Mouse (Mus musculus): ENCODE measurements around the gene Pigk. TPM values are rescaled to one million over a fixed set of nuclear protein-coding genes. Genes with fewer than 3 reads are reported as not detected.

Gene Pigk
- polyA plus RNA-seq, 1 experiment from 2014 or later, result 49.1 TPM

DNA sequence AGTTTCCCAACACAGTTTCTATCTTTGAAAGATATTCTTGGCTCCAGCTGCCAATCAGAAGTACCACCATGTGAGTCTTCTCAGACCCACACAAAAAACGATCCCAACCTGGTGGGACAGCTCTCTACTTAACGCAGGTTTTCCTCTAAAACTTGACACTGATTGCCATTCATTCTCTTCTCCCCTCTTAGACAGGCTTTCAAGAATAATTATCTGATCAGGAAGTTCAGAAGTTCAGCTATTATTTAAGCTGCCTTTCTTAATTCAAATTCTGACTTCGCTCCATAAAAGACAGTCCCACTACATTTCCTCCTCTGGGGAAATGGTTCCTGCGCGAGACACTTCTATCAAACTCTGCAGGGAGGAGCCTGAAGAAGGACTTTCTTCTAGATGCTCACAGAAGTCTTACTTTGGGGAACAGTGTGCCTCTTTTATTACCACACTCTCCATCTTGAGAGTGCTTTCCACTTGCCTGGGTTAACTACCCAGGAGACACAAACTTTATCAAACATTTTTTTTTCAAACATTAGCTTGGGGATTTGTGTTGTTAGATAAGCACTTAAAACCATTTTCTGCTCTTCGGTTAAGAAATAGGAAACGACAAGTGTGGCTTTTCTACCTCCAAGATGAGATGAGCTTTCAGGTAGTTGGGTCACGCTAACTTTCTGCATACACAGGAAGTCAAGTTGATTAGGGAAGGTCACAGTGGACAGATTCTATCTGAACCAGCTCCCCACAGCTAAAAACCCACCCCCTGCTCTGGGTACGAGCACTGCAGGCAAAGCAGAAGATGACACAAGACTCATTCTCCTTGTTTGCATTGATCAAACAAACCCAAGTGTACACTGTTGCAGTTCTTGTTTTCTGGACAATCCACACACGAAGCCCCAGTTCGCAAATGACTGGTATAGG lies 238.0 kb downstream of the Pigk start:
- DNase-seq (ENCODE audit: low spot score), result no peak
- Histone ChIP-seq H3K36me3 (replicated peaks; ENCODE audit: control insufficient read depth, insufficient read depth, low read depth, low read length) (no peaks in the 10 kb centered on the region), H3K4me1 (ENCODE audit: control insufficient read depth, insufficient read depth, low read length) (no peaks in the 10 kb centered on the region), H3K4me2 (ENCODE audit: low read depth, low read length) (no peak overlapping the region), H3K4me3 (ENCODE audit: low read depth, low read length) (no peak overlapping the region), H3K9ac (replicated peaks; ENCODE audit: low read length) (no peak overlapping the region), H3K9me3 (replicated peaks; ENCODE audit: control insufficient read depth, low read length) (no peaks in the 10 kb centered on the region), H3K27me3 (ENCODE audit: control insufficient read depth, insufficient read depth, low read length) (no peaks in the 10 kb centered on the region), H3K27ac (replicated peaks; ENCODE audit: low read depth, low read length) (no peak overlapping the region)
- ATAC-seq (replicated peaks; ENCODE audit: insufficient number of reproducible peaks, low FRiP score, low TSS enrichment, low read depth), result no peak
- 63% methylated on average over 11 of the region's 11 CpGs for WGBS

DNA sequence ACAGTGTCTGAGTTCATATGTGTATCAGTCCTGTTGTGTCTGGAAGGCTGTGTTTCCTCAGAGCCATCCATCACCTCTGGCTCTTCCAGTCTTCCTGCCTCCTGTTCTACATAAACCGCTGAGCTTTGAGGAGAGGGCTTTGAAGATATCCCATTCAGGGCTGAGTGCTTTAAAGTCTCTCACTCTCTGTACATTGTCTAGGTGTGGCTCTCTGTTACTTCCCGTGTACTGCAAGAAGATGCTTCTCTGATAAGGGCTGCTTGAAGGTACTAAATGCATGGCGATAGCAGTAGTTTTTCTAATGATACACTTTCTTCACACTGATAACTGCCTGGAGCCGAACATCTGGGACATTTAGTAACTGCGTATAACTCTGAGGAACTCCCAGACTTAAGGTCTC lies 242.1 kb downstream of the Pigk start:
- H3K4me3 ChIP-seq (ENCODE audit: low read depth, low read length), result no peak overlapping the region
- no peaks in the 10 kb centered on the region for H3K36me3 ChIP-seq (replicated peaks; ENCODE audit: control insufficient read depth, insufficient read depth, low read depth, low read length)
- H3K9ac ChIP-seq (replicated peaks; ENCODE audit: low read length), result no peak overlapping the region
- DNase-seq (ENCODE audit: low spot score) (no peak), ATAC-seq (replicated peaks; ENCODE audit: insufficient number of reproducible peaks, low FRiP score, low TSS enrichment, low read depth) (no peak)
- no peak overlapping the region for H3K27ac ChIP-seq (replicated peaks; ENCODE audit: low read depth, low read length)
- no peak overlapping the region for H3K4me2 ChIP-seq (ENCODE audit: low read depth, low read length)
- no peaks in the 10 kb centered on the region for H3K27me3 ChIP-seq (ENCODE audit: control insufficient read depth, insufficient read depth, low read length)
- WGBS, result 79% methylated on average over 5 of the region's 5 CpGs
- H3K4me1 ChIP-seq (ENCODE audit: control insufficient read depth, insufficient read depth, low read length), result no peaks in the 10 kb centered on the region
- H3K9me3 ChIP-seq (replicated peaks; ENCODE audit: control insufficient read depth, low read length), result no peaks in the 10 kb centered on the region

DNA sequence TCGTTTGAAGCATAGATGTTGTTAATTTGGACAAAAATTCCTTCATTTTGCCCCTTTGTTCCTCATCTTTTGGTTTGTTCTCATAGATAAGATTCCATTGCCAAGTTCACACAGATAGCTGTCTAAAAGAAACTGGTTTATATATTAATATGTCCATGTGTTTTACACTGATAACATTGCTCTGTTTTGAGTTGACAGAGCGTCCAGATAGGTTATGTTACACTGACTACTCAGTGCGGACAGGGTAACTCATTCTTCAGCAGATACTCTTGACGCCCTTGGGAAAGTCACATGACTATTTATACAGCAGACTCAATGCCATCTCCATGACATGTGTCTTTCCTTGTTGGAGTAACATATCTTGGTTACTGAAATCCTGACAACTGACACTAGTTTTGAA lies 242.9 kb downstream of the Pigk start:
- Histone ChIP-seq H3K36me3 (replicated peaks; ENCODE audit: control insufficient read depth, insufficient read depth, low read depth, low read length) (no peaks in the 10 kb centered on the region), H3K4me1 (ENCODE audit: control insufficient read depth, insufficient read depth, low read length) (no peaks in the 10 kb centered on the region), H3K9me3 (replicated peaks; ENCODE audit: control insufficient read depth, low read length) (no peaks in the 10 kb centered on the region), H3K27ac (replicated peaks; ENCODE audit: low read depth, low read length) (no peak overlapping the region), H3K9ac (replicated peaks; ENCODE audit: low read length) (no peak overlapping the region), H3K27me3 (ENCODE audit: control insufficient read depth, insufficient read depth, low read length) (no peaks in the 10 kb centered on the region), H3K4me3 (ENCODE audit: low read depth, low read length) (no peak overlapping the region), H3K4me2 (ENCODE audit: low read depth, low read length) (no peak overlapping the region)
- ATAC-seq (replicated peaks; ENCODE audit: insufficient number of reproducible peaks, low FRiP score, low TSS enrichment, low read depth) (no peak), DNase-seq (ENCODE audit: low spot score) (no peak)
- 86% methylated on average over 4 of the region's 4 CpGs for WGBS

DNA sequence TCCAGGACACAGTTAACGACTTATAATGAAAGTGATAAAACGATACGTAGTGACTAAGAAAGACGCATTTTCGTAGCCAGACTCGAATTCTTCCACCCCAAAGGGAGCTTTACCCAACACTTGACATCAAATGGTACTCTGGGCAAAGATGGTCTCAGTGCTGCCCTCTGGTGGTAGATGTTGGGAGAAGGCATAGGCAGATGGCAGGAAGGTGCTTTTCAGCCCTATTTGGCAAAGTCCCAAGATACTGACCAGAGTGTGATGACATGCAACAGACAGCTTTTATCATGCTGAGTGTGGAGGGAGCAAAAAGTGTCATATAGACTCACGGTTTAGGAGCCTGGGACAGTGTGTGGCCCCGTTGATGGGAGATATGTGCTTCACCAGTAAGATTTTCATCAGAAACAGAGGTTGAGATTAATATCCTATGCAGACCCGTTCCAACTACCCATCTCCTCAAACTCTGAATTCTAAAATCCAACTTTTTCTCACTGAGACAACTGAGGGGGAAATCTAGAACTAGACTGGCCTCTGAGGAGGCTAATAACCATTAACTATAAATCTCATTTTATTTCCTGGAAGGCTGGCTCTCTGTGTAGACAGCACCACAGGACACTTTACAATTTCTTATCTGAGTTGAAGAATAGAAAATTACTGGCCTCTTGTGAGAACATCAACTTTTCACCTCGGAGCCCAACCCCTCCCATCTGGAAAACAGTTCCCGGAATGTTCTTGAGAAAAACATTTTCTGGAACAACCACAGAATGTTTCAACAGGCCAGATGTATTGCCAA lies 244.7 kb downstream of the Pigk start:
- 72% methylated on average over 11 of the region's 11 CpGs for WGBS
- H3K9ac ChIP-seq (replicated peaks; ENCODE audit: low read length), result no peak overlapping the region
- ATAC-seq (replicated peaks; ENCODE audit: insufficient number of reproducible peaks, low FRiP score, low TSS enrichment, low read depth), result no peak
- H3K36me3 ChIP-seq (replicated peaks; ENCODE audit: control insufficient read depth, insufficient read depth, low read depth, low read length), result no peaks in the 10 kb centered on the region
- H3K4me3 ChIP-seq (ENCODE audit: low read depth, low read length), result no peak overlapping the region
- no peaks in the 10 kb centered on the region for H3K9me3 ChIP-seq (replicated peaks; ENCODE audit: control insufficient read depth, low read length)
- DNase-seq (ENCODE audit: low spot score), result peak; percentile 71
- H3K4me2 ChIP-seq (ENCODE audit: low read depth, low read length), result no peak overlapping the region
- no peaks in the 10 kb centered on the region for H3K27me3 ChIP-seq (ENCODE audit: control insufficient read depth, insufficient read depth, low read length)
- H3K27ac ChIP-seq (replicated peaks; ENCODE audit: low read depth, low read length), result no peak overlapping the region
- H3K4me1 ChIP-seq (ENCODE audit: control insufficient read depth, insufficient read depth, low read length), result no peaks in the 10 kb centered on the region

DNA sequence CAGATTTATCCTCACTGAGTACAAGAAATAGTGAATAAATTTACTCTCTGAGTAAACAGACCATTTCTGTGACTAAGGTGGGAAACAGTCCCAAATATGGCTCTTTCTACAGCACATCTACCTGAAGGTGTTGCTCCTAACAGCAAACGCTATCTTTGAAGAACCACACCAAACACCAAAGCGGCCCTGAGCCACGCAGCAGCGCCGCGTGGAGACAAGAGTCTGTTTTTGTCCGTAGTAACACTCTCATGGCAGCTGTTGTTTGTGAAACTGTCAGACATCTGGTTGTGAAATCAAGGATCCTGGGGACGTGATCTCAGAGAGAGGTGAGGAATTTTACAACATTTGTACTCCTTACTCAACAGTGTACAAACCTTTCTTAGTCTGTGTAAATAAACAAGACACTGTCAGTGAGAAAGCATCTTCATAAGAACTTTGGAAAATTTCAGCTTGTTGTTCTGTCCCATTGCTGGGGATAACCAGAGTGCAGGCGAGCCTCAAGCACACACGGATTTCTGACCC lies 248.0 kb downstream of the Pigk start:
- no peak for DNase-seq (ENCODE audit: low spot score)
- H3K27me3 ChIP-seq (ENCODE audit: control insufficient read depth, insufficient read depth, low read length), result no peaks in the 10 kb centered on the region
- no peaks in the 10 kb centered on the region for H3K4me1 ChIP-seq (ENCODE audit: control insufficient read depth, insufficient read depth, low read length)
- WGBS, result 81% methylated on average over 10 of the region's 10 CpGs
- ATAC-seq (replicated peaks; ENCODE audit: insufficient number of reproducible peaks, low FRiP score, low TSS enrichment, low read depth), result no peak
- H3K4me3 ChIP-seq (ENCODE audit: low read depth, low read length), result no peak overlapping the region
- no peak overlapping the region for H3K27ac ChIP-seq (replicated peaks; ENCODE audit: low read depth, low read length)
- H3K9ac ChIP-seq (replicated peaks; ENCODE audit: low read length), result no peak overlapping the region
- H3K36me3 ChIP-seq (replicated peaks; ENCODE audit: control insufficient read depth, insufficient read depth, low read depth, low read length), result no peaks in the 10 kb centered on the region
- H3K4me2 ChIP-seq (ENCODE audit: low read depth, low read length), result no peak overlapping the region
- no peaks in the 10 kb centered on the region for H3K9me3 ChIP-seq (replicated peaks; ENCODE audit: control insufficient read depth, low read length)

DNA sequence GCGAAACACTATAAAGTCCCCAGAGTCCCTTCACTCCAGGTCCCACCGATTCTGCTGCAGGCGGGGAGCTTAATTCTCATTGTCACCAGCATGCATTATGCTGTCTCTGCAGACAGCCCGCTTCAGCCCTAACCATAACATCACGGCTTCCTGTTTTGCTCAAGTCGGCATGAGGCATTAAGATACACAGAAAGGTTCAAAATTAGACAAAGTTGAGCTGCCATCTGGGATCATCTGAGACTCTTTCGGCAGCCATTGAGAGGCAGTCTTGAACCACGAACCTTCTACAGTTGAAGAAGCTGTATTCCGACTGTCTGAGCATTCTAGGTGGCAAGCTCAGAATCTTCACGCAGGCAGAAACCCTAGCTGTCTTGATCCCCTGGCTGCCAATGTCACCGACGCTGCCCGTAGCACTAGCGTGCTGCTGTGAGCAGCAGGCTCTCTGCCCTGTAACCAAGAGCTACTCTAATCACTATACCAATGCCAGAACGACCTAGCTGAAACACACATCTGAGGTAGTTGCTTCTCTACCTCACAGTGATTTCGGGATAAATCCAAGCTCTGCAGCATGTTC lies 256.0 kb downstream of the Pigk start:
- H3K9me3 ChIP-seq (replicated peaks; ENCODE audit: control insufficient read depth, low read length), result no peaks in the 10 kb centered on the region
- 71% methylated on average over 16 of the region's 16 CpGs for WGBS

DNA sequence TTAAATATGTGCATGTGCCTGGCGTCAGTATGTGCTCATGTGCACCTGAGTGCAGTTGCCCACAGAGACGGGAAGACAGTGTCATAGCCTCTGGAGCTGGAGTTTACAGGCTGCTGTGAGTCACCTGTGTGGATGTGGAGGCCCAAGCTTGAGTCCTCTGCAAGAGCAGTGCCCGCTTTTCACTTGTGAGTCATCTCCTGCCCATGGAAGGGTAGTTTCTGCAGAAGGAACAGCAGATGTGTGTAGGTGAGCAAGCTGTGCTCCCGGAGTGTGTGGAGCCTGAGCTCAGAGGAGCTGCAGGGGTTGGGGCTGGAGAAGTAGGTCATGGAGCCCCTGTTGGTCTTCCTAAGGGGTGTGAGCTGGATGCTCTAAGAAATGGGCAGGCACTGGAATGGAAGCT lies 257.5 kb downstream of the Pigk start:
- no peak for ATAC-seq (replicated peaks; ENCODE audit: insufficient number of reproducible peaks, low FRiP score, low TSS enrichment, low read depth)
- no peaks in the 10 kb centered on the region for H3K9me3 ChIP-seq (replicated peaks; ENCODE audit: control insufficient read depth, low read length)
- H3K9ac ChIP-seq (replicated peaks; ENCODE audit: low read length), result no peak overlapping the region
- H3K27ac ChIP-seq (replicated peaks; ENCODE audit: low read depth, low read length), result no peak overlapping the region
- WGBS, result 85% methylated on average over 4 of the region's 4 CpGs
- H3K27me3 ChIP-seq (ENCODE audit: control insufficient read depth, insufficient read depth, low read length), result no peaks in the 10 kb centered on the region
- H3K36me3 ChIP-seq (replicated peaks; ENCODE audit: control insufficient read depth, insufficient read depth, low read depth, low read length), result no peaks in the 10 kb centered on the region
- no peak for DNase-seq (ENCODE audit: low spot score)
- H3K4me3 ChIP-seq (ENCODE audit: low read depth, low read length), result no peak overlapping the region
- H3K4me2 ChIP-seq (ENCODE audit: low read depth, low read length), result no peak overlapping the region
- no peaks in the 10 kb centered on the region for H3K4me1 ChIP-seq (ENCODE audit: control insufficient read depth, insufficient read depth, low read length)

More for the DNA sequence above, 256.0 kb downstream of the Pigk start:
- Histone ChIP-seq H3K27me3 (ENCODE audit: control insufficient read depth, insufficient read depth, low read length) (no peaks in the 10 kb centered on the region), H3K36me3 (replicated peaks; ENCODE audit: control insufficient read depth, insufficient read depth, low read depth, low read length) (no peaks in the 10 kb centered on the region), H3K4me3 (ENCODE audit: low read depth, low read length) (no peak overlapping the region), H3K4me1 (ENCODE audit: control insufficient read depth, insufficient read depth, low read length) (no peaks in the 10 kb centered on the region), H3K27ac (replicated peaks; ENCODE audit: low read depth, low read length) (no peak overlapping the region), H3K4me2 (ENCODE audit: low read depth, low read length) (no peak overlapping the region), H3K9ac (replicated peaks; ENCODE audit: low read length) (no peak overlapping the region)
- DNase-seq (ENCODE audit: low spot score), result no peak
- no peak for ATAC-seq (replicated peaks; ENCODE audit: insufficient number of reproducible peaks, low FRiP score, low TSS enrichment, low read depth)
